Mouse (Mus musculus) intestine, embryonic 16.5 days (tissue): Measurements from ENCODE around the gene Defb23. TPM values are rescaled to one million over a fixed set of nuclear protein-coding genes. Genes with fewer than 3 reads are reported as not detected.

Experiments used
- ATAC-seq: fragments of 200-750 bp; cut with Nextera tagmentation; 2 replicates; pipeline ENCODE4 v1.8.0; 2017; ENCODE audit warnings: moderate TSS enrichment, moderate library complexity
- H3K27ac ChIP-seq: fragments of 300-500 bp; sonication (generic); 2 replicates; pipeline ENCODE4 v1.5.1; 2014; ENCODE audit warnings: mild to moderate bottlenecking, low read length
- H3K27me3 ChIP-seq: fragments of 300-500 bp; sonication (generic); replicated peaks from 2 replicates; pipeline ENCODE4 v1.6.1; 2014; ENCODE audit warnings: low read length, control low read depth, mixed read lengths; ENCODE audit not compliant: control insufficient read depth, insufficient read depth
- H3K36me3 ChIP-seq: fragments of 300-500 bp; sonication (generic); 2 replicates; pipeline ENCODE4 v1.6.1; 2014; ENCODE audit warnings: low read length, control low read depth; ENCODE audit not compliant: control insufficient read depth, insufficient read depth
- H3K4me1 ChIP-seq: fragments of 300-500 bp; sonication (generic); 2 replicates; pipeline ENCODE4 v1.6.1; 2014; ENCODE audit warnings: low read length, control low read depth, mixed read lengths; ENCODE audit not compliant: control insufficient read depth, insufficient read depth
- H3K4me2 ChIP-seq: fragments of 300-500 bp; sonication (generic); 2 replicates; pipeline ENCODE4 v1.6.1; 2014; ENCODE audit warnings: low read depth, low read length, control low read depth
- H3K4me3 ChIP-seq: fragments of 300-500 bp; sonication (generic); 2 replicates; pipeline ENCODE4 v1.5.1; 2014; ENCODE audit warnings: mild to moderate bottlenecking, low read length
- H3K9ac ChIP-seq: fragments of 300-500 bp; sonication (generic); 2 replicates; pipeline ENCODE4 v1.6.1; 2014; ENCODE audit warnings: low read depth, low read length
- H3K9me3 ChIP-seq: fragments of 300-500 bp; sonication (generic); 2 replicates; pipeline ENCODE4 v1.6.1; 2016; ENCODE audit warnings: low read length, control low read depth; ENCODE audit not compliant: control insufficient read depth
- WGBS: fragments of 180-500 bp; shearing (Covaris S2); extraction: QIAGEN DNeasy Blood & Tissue Kit; methylation state at CpG from one replicate; pipeline ENCODE4 v1.1.7; 2014; 5-methylcytosine and 5-hydroxymethylcytosine counted together
- polyA plus RNA-seq: library from polyadenylated mRNA; unstranded; fragments of >200 nt; fragmentation: Nextera tagmentation; extraction: Ambion mirVana; gene quantifications from 2 replicates; pipeline ENCODE4 v1.2.1, GENCODE M21; 2015

Defb23 gene
- polyA plus RNA-seq, 1 experiment from 2014 or later = not detected

GRCm38 (mm10) chr2:152481726-152482125 lies 17.3 kb upstream of the Defb23 start:
- Histone ChIP-seq H3K4me3 (no peak overlapping the region), H3K27me3 (no peaks in the 10 kb centered on the region), H3K9me3 (no peaks in the 10 kb centered on the region), H3K9ac (no peak overlapping the region), H3K27ac (no peak overlapping the region), H3K36me3 (no peaks in the 10 kb centered on the region), H3K4me1 (no peaks in the 10 kb centered on the region), H3K4me2 (no peak overlapping the region)
- ATAC-seq = no peak
- WGBS = 89% methylated on average over 7 of the region's 7 CpGs

- no peaks in the 10 kb centered on the region for H3K27me3 ChIP-seq
- H3K9ac ChIP-seq = no peak overlapping the region
- ATAC-seq = no peak
- H3K4me3 ChIP-seq = no peak overlapping the region
- no peaks in the 10 kb centered on the region for H3K9me3 ChIP-seq
- no peaks in the 10 kb centered on the region for H3K4me1 ChIP-seq
- no peaks in the 10 kb centered on the region for H3K36me3 ChIP-seq
- 84% methylated on average over 3 of the region's 3 CpGs for WGBS
- no peak overlapping the region for H3K27ac ChIP-seq
- H3K4me2 ChIP-seq = no peak overlapping the region
Measured at GRCm38 (mm10) chr2:152480881-152481280, 16.5 kb upstream of the Defb23 start.

- no peak for ATAC-seq
- Histone ChIP-seq H3K27me3 (no peaks in the 10 kb centered on the region), H3K9ac (no peak within 1 kb of the TSS), H3K36me3 (no peaks in the 10 kb centered on the region), H3K4me3 (no peak within 1 kb of the TSS), H3K9me3 (no peaks in the 10 kb centered on the region), H3K4me1 (no peaks in the 10 kb centered on the region), H3K27ac (no peak within 1 kb of the TSS), H3K4me2 (no peak within 1 kb of the TSS)
- WGBS = 51% methylated on average over 2 of the region's 2 CpGs
Measured at GRCm38 (mm10) chr2:152476763-152477162, 12.3 kb upstream of the Defb23 start, which contains the start of gene Defb20. Defb20 (plus strand) TSS chr2:152477063.

- Histone ChIP-seq H3K36me3 (no peaks in the 10 kb centered on the region), H3K9ac (no peak overlapping the region), H3K27me3 (no peaks in the 10 kb centered on the region), H3K4me2 (no peak overlapping the region), H3K9me3 (no peaks in the 10 kb centered on the region), H3K4me3 (no peak overlapping the region), H3K27ac (no peak overlapping the region), H3K4me1 (no peaks in the 10 kb centered on the region)
- WGBS = 32% methylated on average over 3 of the region's 3 CpGs
- no peak for ATAC-seq
Measured at GRCm38 (mm10) chr2:152472434-152472833, 8.0 kb upstream of the Defb23 start.

- H3K4me3 ChIP-seq = no peak overlapping the region
- H3K27ac ChIP-seq = no peak overlapping the region
- H3K36me3 ChIP-seq = no peaks in the 10 kb centered on the region
- H3K4me1 ChIP-seq = no peaks in the 10 kb centered on the region
- 34% methylated on average over 7 of the region's 7 CpGs for WGBS
- ATAC-seq = no peak
- no peak overlapping the region for H3K4me2 ChIP-seq
- H3K9me3 ChIP-seq = no peaks in the 10 kb centered on the region
- H3K27me3 ChIP-seq = no peaks in the 10 kb centered on the region
- H3K9ac ChIP-seq = no peak overlapping the region
Measured at GRCm38 (mm10) chr2:152470973-152471372, 6.6 kb upstream of the Defb23 start.

- Histone ChIP-seq H3K9me3 (no peaks in the 10 kb centered on the region), H3K9ac (no peak overlapping the region), H3K4me3 (no peak overlapping the region), H3K4me2 (no peak overlapping the region), H3K36me3 (no peaks in the 10 kb centered on the region), H3K27ac (no peak overlapping the region), H3K4me1 (no peaks in the 10 kb centered on the region), H3K27me3 (no peaks in the 10 kb centered on the region)
- ATAC-seq = no peak
- 45% methylated on average over 13 of the region's 13 CpGs for WGBS
Measured at GRCm38 (mm10) chr2:152459241-152459640, 5.2 kb downstream of the Defb23 start.

- no peak overlapping the region for H3K9ac ChIP-seq
- no peak overlapping the region for H3K4me3 ChIP-seq
- H3K4me1 ChIP-seq = no peaks in the 10 kb centered on the region
- no peaks in the 10 kb centered on the region for H3K9me3 ChIP-seq
- no peaks in the 10 kb centered on the region for H3K36me3 ChIP-seq
- ATAC-seq = no peak
- H3K27me3 ChIP-seq = no peaks in the 10 kb centered on the region
- H3K27ac ChIP-seq = no peak overlapping the region
- no peak overlapping the region for H3K4me2 ChIP-seq
- WGBS = 72% methylated on average over 4 of the region's 4 CpGs
Measured at GRCm38 (mm10) chr2:152452101-152452781, 12.2 kb downstream of the Defb23 start.

- Histone ChIP-seq H3K9ac (no peak overlapping the region), H3K9me3 (no peaks in the 10 kb centered on the region), H3K27ac (no peak overlapping the region), H3K4me1 (no peaks in the 10 kb centered on the region), H3K27me3 (no peaks in the 10 kb centered on the region), H3K4me2 (no peak overlapping the region), H3K36me3 (no peaks in the 10 kb centered on the region), H3K4me3 (no peak overlapping the region)
- ATAC-seq = no peak
- WGBS = 3% methylated on average over 5 of the region's 5 CpGs
Measured at GRCm38 (mm10) chr2:152450241-152450640, 14.2 kb downstream of the Defb23 start.

- Histone ChIP-seq H3K27me3 (no peaks in the 10 kb centered on the region), H3K4me3 (no peak overlapping the region), H3K36me3 (no peaks in the 10 kb centered on the region), H3K9ac (no peak overlapping the region), H3K4me2 (no peak overlapping the region), H3K4me1 (no peaks in the 10 kb centered on the region), H3K27ac (no peak overlapping the region), H3K9me3 (no peaks in the 10 kb centered on the region)
- 30% methylated on average over 5 of the region's 5 CpGs for WGBS
- no peak for ATAC-seq
Measured at GRCm38 (mm10) chr2:152447461-152447860, 17.0 kb downstream of the Defb23 start.

GRCm38 (mm10) chr2:152446642-152447041 lies 17.8 kb downstream of the Defb23 start:
- no peak overlapping the region for H3K9ac ChIP-seq
- no peaks in the 10 kb centered on the region for H3K27me3 ChIP-seq
- WGBS = 69% methylated on average over 2 of the region's 2 CpGs
- H3K9me3 ChIP-seq = no peaks in the 10 kb centered on the region
- H3K4me2 ChIP-seq = no peak overlapping the region
- H3K4me3 ChIP-seq = no peak overlapping the region
- no peak for ATAC-seq
- H3K4me1 ChIP-seq = no peaks in the 10 kb centered on the region
- no peak overlapping the region for H3K27ac ChIP-seq
- H3K36me3 ChIP-seq = no peaks in the 10 kb centered on the region
